Mouse (Mus musculus): ENCODE data around the gene Map3k15. TPM values are rescaled to one million over a fixed set of nuclear protein-coding genes. Genes with fewer than 3 reads are reported as not detected.

Gene Map3k15
- total RNA-seq (2021) = under 1 TPM; 0.38 to 0.50 TPM

DNA sequence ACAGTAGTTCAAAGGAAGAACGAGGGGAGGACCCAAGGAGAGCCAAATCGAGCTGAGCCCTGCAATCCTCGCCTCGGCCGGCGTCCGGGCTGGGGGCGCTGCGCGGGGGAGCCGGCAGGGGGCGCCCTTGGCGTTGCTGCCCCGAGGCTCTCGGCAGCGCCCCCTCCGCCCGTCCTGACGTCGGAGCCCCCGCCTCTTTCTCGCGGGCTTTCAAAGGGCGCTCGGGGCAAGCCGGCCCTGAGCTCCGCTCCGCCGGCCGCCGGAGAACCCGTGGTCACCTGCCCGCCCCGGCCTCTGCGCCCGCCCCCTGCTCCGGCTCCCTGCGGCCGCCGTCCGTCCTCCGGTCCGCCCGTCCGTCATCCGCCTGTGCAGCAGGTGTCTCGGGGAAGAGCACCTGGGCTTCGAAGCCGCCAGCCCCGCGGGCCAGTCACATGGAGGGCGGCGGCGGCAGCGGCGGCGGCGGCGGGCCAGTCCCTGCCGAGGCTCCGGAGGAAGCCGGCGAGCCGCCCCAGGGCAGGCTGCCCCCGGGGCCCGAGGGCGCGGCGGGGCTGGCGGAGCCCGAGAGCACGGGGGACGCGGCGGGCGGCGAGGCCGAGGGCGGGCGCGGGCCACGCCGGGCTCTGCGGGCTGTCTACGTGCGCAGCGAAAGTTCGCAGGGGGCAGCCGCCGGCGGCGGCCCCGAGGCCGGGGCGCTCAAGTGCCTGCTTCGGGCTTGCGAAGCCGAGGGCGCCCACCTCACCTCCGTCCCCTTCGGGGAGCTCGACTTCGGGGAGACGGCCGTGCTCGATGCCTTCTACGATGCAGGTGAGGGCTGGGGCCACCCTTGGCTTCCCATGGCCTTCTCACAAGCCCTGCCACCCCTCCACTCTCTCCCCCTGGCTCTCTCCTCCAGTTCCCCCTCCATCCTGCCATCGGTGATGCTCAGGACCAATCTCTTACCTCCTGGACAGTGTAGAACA lies at the start of gene Map3k15:
Gene Map3k15 (plus strand): TSS at position 432 of the 959 bp plus-strand sequence.
- peak; percentile 44 to 58 for DNase-seq
- intact Hi-C loops (cut with DNase I) = loop anchor here (5.0 kb wide), 2 partner anchors 129 to 184 kb away; no protein-coding TSS in a partner anchor

DNA sequence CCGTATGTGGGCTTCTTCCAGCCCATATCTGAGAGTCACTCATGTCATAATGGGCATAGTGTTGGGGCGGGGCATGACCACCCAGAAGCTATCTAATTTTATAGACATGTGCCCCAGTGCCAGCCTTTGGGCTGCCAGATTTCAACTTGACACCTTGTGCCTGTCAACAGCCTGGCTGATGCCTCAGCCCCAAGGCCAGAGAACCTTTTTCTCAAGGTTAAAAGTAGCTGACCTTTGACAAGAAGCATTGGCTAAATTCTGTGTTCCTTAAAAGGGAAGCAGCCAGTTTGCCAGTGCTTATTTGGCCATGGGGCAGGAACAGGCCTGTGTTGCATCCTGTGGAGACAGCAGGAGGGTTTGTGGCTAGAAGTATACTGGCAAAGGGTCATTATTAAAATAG lies 45.7 kb upstream of the Map3k15 start:
- intact Hi-C loops (cut with DNase I) = no loop called here
- peak; percentile 66 to 71 for DNase-seq

DNA sequence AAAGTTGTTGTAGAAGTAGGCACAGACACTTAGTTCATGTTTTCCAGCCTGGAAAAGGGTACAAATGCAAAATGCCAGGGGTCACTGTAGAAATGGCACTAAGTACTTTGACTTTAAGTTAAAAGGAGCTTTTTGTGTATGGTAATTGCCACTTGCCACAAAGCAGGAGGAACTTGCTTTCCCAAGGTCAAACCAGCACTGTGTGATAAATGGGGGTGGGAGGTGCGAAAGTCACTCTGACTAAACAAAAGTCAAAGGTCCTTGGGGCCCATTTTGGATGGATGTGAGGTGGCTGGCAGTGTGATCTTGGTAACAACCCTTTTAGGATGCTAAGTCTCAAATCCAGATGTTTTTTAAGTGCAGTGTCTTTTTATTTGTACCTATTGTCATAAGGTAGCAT lies 44.6 kb upstream of the Map3k15 start:
- intact Hi-C loops (cut with DNase I) = no loop called here
- no peak for DNase-seq

DNA sequence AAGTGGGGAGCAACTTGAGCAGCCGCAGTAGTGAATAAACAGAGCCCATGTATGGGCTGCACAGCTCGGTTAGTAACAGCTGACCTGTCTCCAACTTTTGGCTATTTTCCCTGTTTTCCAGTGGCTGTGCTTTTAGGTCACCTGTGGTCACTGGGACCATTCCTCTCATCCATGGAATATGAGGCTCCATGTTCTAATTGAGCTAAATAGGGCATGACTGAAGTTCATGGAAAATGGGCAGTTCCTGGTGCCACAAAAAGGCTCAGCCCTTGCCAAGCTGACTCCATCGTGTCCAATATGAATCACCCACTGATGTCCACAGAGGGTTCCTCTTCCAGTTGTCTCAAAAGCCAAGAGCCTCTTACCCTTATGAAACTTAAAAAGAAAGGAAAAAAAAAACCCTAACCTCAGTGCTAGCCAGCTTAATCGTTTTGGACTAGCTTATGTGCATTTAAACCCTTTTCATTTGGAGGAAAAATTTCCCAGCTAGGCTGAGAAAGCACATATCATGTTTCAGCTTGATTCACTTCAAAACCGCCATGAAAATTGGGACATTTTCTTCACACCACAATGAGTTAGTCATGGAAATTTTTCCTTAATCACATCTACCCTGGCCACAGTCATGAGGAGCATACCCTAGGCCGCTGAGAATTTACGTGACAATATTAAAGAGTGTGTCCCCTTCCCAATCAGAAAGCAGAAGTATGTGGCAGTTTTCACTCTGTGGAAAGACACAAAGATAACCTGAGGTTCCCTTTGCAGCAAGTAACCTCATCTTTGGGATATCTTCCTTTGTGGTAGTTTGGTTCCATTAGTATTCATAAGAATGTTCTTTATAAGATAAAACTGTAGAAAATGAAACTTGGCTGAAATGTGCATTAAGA lies 34.4 kb upstream of the Map3k15 start:
- intact Hi-C loops (cut with DNase I) = no loop called here
- DNase-seq = no peak

DNA sequence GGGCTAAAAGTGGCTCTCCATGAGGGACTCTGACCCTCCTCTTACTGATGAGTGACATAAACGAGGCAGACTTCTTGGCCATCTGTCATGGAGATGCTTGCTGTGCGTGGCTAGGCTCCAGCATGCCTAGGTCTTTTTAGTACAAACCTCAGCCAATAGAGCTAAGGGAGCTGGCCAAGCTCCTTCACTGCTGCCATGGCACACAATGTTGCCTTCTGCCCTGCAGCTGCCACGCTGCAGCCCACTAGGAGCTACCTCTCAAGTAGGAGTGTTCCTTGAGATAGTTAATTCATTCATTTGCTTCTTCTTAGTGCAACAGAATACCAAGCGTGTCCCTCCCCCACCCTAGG lies 33.8 kb upstream of the Map3k15 start:
- DNase-seq = no peak
- intact Hi-C loops (cut with DNase I) = no loop called here

DNA sequence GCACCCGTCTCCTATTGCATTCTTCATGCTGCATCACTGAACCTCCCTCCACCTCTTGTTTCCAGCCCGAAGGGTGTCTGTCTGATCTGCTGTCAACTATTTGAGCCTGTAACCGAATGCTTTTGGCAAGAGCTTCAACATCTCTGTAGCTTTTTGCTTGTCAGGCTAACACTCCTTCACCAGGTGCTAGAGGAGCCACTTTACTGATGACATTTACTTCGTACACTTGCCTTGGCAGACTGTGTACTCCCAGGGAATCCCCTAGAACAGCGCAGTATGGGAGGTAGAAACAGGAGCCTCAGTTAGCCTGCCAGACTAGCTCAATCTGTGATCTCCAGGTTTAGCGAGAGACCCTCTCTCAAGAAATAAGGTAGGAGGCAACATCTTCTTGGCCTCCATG lies 32.8 kb upstream of the Map3k15 start:
- DNase-seq = no peak
- intact Hi-C loops (cut with DNase I) = no loop called here

DNA sequence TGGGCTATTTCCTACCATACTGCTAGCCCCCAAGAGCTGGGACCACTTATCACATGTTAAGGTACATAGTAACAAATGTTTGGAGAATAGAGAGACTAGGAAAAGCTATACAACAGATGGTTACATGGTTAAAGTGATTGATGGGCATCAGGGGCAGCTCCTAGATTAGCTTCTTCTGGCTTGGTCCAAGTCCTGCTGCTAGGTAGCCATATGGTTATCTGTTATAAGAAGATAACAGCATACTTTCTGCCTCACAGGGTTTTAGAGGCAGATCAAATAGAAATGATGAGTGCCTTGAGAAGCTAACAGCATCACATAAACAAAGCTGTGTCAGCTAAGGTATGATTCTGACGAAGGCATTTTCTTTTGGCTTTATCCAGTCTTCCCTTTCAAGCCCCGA lies 26.8 kb upstream of the Map3k15 start:
- intact Hi-C loops (cut with DNase I) = loop anchor here (5.0 to 10.0 kb wide), 4 partner anchors 207 to 1073 kb away; no protein-coding TSS in a partner anchor

DNA sequence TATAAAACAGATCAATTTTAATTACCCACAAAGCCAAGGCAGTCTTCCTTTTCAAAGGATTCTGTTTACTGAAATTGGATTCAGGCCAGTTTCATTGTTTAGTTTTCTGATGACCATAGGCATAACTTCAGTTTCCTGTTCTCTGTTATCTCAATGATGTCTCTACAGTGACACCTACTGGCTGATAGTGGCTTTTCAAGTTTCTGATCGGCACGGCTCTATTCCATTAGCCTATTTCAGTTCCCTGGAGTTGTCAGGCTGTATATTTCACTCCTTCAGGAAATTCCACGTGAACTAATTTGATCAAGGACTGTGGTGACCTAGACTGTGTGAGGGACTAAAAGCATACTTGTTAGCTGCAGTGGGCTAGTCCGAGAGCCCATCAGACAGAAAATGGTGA lies 25.0 kb upstream of the Map3k15 start:
- intact Hi-C loops (cut with DNase I) = loop anchor here (2.0 to 10.0 kb wide), 5 partner anchors 208 to 1072 kb away; partner anchors contain the start of gene Sh3kbp1
- DNase-seq = peak; percentile 68 to 76

More for the DNA sequence above, 26.8 kb upstream of the Map3k15 start:
- DNase-seq = no peak

DNA sequence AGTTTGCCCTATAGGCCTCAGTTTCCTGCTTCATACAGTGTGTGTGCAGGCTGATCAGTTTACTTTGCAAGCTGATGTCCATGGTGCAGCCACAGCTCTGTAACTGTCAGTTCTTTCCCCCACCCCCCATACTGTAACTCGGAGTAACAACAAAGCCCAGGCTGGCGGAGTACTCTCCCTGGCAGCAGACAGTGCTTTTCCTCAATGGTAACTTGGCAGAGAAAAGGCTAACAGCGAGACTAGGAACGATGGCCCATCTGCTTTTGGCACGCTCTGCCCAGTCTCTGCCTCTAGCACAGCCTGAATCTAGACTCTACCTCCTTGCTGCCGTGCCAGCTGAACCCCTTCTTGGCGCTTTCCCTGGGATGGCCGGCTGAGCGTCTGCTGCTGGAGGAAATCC lies 24.3 kb upstream of the Map3k15 start:
- intact Hi-C loops (cut with DNase I) = loop anchor here (2.0 to 10.0 kb wide), 5 partner anchors 209 to 1071 kb away; partner anchors contain the start of gene Sh3kbp1
- DNase-seq = peak in 1 of 2 experiments; percentile 42

DNA sequence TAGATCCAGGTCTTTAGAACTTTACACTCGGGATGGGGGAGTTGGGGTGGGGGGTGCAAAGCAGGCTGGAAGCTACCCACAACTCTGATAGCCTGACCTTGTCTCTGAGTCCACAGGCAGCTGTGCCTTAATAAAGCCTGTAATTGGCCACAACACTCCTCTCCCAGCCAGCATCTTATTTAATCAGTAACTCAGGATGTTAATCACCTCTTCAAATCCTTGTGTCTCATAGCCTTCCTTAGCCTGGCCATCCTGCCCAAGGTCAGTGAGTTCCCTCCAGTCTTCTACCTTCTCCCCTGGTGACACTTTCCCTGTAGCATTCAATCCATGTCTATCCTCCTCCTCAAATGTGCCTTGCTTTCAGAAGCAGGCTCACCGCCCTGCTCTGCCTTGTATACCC lies 19.2 kb upstream of the Map3k15 start:
- intact Hi-C loops (cut with DNase I) = loop anchor here (10.0 kb wide), 3 partner anchors 214 to 1066 kb away; no protein-coding TSS in a partner anchor
- no peak for DNase-seq

DNA sequence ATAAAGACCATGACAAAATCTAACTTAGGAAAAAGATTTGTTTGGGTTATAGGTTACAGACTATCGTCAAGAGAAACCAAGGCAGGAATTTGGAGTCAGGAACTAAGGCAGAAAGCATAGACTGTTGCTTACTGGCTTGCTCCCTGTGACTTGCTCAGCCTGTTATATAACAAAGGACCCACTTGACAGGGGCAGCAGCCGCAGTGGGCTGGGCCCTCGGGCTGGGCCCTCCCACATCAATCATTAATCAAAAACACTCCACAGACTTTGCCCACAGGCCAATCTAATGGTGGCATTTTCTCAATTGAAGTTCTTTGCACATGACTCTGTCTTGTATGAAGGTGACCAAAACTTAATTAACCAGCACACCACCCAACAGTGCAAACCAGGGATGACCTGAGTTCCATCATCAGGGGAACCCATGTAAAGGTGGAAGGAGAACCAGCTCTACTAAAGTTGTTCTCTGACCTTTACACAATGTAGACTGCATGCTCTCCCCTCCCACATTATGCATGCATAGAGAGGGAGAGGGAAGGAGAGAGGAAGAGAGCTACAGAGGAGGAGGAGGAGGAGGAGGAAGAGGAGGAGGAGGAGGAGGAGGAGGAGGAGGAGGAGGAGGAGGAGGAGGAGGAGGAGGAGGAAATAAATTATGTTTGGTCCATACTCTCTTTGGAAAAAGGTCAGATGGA lies 17.0 kb upstream of the Map3k15 start:
- DNase-seq = no peak
- intact Hi-C loops (cut with DNase I) = no loop called here

DNA sequence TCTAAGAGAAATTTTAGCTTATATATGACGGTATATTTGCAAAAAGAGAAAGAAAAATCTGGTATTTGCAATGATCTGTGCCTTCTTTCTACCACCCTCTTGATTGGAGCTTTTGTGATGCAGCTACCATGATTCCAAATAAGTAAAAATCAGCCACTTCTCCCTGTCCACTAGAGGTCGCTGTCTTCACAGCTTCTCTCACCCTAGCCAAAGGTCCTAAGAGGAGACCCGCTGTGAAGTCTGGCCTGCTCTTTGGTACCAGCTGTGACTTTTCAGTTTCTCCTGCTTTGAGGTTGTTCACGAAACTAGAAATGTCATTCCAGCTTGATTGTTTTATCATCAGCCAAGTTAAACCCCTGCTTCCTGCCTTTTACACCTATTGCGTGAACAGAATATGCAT lies 14.5 kb upstream of the Map3k15 start:
- DNase-seq = no peak
- intact Hi-C loops (cut with DNase I) = no loop called here

DNA sequence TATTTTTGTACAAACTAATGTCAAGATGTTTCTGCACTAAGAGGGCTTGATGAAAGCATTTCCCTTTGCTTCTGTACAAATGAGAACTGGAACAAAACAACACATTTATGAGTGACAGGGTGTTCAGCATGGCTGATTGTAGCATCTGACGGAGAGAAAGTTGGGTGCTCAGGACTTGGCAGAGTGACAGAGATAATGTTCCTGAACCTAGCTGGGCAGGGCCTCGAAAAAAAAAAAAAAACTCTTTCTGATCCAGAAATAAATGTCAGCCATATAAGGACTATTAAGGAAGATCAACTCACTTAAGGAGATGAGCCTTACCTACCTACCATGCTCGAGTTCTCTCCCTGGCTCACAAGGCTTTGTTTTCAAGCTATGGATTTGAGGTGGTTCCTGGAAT lies 12.0 kb upstream of the Map3k15 start:
- intact Hi-C loops (cut with DNase I) = no loop called here
- no peak for DNase-seq

DNA sequence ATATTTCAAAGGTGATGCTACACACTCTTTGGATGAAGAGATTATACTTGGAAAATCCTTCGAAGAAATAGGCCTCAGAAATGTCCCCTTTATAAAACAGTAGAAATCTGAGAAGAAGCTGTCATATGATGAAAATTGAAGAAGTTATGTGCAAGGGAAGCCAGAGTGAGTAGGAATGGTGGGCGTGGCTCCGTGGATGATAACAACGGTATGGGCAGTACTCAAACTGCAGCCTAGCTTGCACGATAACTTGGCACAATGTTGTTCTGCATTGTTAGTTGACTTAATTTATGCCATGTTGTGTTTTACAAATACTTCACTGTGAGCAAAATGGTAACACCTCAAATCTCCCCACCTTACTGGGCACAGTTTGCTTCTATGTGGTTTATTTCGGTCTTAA lies 7.6 kb downstream of the Map3k15 start:
- DNase-seq = no peak
- intact Hi-C loops (cut with DNase I) = no loop called here

DNA sequence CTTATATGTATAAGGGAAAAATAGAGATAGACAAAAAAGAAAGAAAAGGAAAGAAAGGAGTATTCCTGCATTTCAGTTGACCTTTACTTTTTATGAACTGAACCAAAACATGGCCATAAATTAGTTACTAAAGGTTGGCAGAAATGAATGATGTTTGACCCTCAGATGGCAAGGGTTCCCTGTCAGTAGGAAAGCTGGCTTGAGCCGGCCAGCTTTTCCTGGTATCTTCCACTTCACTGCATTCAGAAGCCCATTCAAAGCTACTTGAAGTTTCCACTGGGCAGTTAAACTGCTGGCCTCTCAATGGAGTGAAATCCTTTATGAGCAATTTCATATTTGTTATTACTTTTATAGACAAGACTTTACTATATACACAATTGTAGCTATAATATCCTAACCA lies 65.1 kb downstream of the Map3k15 start:
- DNase-seq = no peak
- intact Hi-C loops (cut with DNase I) = no loop called here

DNA sequence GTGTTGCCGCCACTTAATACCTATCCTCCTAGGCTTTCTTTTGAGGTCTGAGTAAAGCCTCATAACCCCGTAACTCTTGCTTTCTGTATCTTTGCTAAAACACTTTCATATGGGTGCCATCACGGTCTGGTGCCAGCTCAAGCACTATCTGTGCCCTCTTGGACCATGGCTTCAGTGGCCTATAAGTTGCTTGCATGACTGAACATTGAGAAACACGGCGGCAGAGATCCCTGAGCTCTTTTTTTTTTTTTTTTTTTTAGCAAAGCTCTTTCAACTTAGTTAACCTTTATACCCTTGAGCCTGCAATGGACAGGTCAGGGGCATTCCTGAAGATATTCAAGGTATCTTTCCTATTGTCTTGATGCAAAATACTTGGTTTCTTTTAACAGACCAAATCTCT lies 66.4 kb downstream of the Map3k15 start:
- intact Hi-C loops (cut with DNase I) = no loop called here

DNA sequence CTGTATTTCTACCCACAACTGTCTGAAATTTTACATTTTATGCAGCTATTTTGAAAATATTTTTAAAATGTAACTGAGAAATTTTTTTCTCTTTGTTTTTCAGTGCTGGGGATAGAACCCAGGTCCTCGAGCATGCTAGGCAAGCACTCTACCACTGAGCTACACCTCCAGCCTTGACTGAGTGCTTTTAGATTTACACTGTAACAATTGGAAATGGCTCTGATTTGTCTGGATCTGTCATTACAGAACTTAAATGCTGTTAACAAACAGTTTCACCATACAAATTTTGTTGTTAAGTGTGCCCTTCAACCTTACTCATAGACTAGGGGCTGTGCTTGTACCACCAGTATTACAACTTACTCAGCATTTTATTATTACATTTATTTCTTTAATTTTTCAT lies 103.7 kb downstream of the Map3k15 start:
- no peak for DNase-seq
- intact Hi-C loops (cut with DNase I) = no loop called here

More for the DNA sequence above, 66.4 kb downstream of the Map3k15 start:
- DNase-seq = no peak

DNA sequence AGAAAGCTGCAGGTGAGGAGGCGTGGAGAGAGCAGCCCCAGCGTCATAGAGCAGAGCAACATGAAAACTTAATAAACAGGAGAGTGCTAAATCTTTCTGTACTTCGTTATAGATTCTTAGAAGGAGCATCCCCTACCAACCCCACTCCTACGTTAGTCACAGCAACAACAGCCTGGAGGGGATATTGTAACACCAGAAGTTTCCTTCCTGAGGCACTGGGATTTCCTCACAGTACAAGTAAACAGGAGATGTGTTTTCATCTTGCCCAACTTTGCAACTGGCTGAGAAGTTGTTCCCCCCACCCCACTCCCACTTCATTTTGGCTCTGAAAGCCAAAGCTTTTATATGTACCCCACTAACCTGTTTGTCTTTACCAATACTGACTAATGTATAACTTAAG lies 119.6 kb downstream of the Map3k15 start:
- intact Hi-C loops (cut with DNase I) = no loop called here
- no peak for DNase-seq

DNA sequence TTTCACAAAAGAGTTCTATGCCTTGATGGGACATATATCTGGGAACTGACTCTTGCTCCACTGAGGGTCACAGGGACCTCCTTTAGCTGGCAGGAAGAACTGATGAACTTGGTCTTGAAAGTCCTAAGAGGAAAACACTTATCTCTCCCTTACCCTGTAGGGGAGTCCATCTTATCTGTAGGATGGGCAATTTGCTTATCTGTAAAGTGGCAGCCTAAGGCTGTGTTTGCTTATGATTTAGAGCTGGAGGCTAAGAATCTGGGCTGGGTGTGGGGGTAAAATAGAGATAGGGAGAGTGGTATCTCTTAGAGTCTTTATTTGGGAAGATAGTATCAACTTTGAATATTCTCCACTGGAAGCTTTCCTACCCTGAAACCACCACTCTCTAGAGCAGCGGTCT lies 125.5 kb downstream of the Map3k15 start:
- intact Hi-C loops (cut with DNase I) = loop anchor here (10.0 kb wide), 1 partner anchor 579 kb away; no protein-coding TSS in a partner anchor
- DNase-seq = no peak

DNA sequence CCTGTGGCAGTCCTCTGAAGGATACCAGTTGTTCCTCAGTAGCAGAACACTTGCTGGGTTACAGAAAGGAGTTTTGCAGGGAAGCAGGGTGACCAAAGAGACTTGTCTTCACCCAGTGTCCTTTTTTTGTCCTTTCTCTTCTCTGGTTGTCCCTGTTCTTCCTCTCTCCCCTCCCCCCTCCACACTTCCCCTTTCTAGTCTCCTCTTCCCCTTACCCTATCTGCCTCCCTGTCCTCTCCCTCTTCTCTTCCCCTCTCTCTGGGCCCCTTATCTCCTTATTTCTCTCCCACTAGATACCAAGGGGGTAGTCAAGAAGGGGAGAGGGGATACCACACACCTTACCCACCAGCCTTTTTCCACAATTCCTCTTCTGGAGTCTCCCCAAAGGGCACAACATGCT lies 127.8 kb downstream of the Map3k15 start:
- intact Hi-C loops (cut with DNase I) = loop anchor here (5.0 to 10.0 kb wide), 5 partner anchors 129 to 674 kb away; partner anchors contain the start of genes Map3k15 and Sh3kbp1
- no peak for DNase-seq
